Mouse (Mus musculus) forebrain, embryonic 13.5 days (tissue): ENCODE measurements around the gene Lcn3. TPM values are rescaled to one million over a fixed set of nuclear protein-coding genes. Genes with fewer than 3 reads are reported as not detected.
"Not testable (repeated sequence)": the region's sequence is repeated elsewhere in the genome, so short reads cannot be mapped to it uniquely, and the experiment has no call there.

ENCODE experiments used
- ATAC-seq: fragments of 200-750 bp; cut with Nextera tagmentation; 2 replicates; pipeline ENCODE4 v1.8.0; 2017
- H3K27ac ChIP-seq: fragments of 300-500 bp; sonication (generic); 2 replicates; pipeline ENCODE4 v1.5.1; 2015; ENCODE audit warnings: inconsistent platforms, mild to moderate bottlenecking, moderate library complexity
- H3K27me3 ChIP-seq: fragments of 300-500 bp; sonication (generic); 2 replicates; pipeline ENCODE4 v1.6.1; 2015; ENCODE audit warnings: mild to moderate bottlenecking, inconsistent platforms
- H3K36me3 ChIP-seq: fragments of 300-500 bp; sonication (generic); 2 replicates; pipeline ENCODE4 v1.6.1; 2015; ENCODE audit warnings: mild to moderate bottlenecking, inconsistent platforms; ENCODE audit not compliant: poor library complexity, severe bottlenecking
- H3K4me1 ChIP-seq: fragments of 300-500 bp; sonication (generic); 2 replicates; pipeline ENCODE4 v1.6.1; 2015; ENCODE audit warnings: inconsistent platforms
- H3K4me2 ChIP-seq: fragments of 300-500 bp; sonication (generic); 2 replicates; pipeline ENCODE4 v1.6.1; 2015; ENCODE audit warnings: inconsistent platforms, mild to moderate bottlenecking, moderate library complexity
- H3K4me3 ChIP-seq: fragments of 300-500 bp; sonication (generic); 2 replicates; pipeline ENCODE4 v1.5.1; 2015; ENCODE audit warnings: mild to moderate bottlenecking, inconsistent platforms
- H3K9ac ChIP-seq: fragments of 300-500 bp; sonication (generic); 2 replicates; pipeline ENCODE4 v1.6.1; 2015; ENCODE audit warnings: mild to moderate bottlenecking, inconsistent platforms
- H3K9me3 ChIP-seq: fragments of 300-500 bp; sonication (generic); replicated peaks from 2 replicates; pipeline ENCODE4 v1.6.1; 2016; ENCODE audit warnings: inconsistent platforms
- WGBS: fragments of 180-500 bp; shearing (Covaris S2); methylation state at CpG from one replicate; pipeline ENCODE4 v1.1.7; 2015; 5-methylcytosine and 5-hydroxymethylcytosine counted together
- polyA plus RNA-seq: library from polyadenylated mRNA; unstranded; fragments of >200 nt; fragmentation: Nextera tagmentation; extraction: Ambion mirVana; gene quantifications from 2 replicates; pipeline ENCODE4 v1.2.1, GENCODE M21; 2015

Gene Lcn3
- not detected in 2 replicates for polyA plus RNA-seq

DNA sequence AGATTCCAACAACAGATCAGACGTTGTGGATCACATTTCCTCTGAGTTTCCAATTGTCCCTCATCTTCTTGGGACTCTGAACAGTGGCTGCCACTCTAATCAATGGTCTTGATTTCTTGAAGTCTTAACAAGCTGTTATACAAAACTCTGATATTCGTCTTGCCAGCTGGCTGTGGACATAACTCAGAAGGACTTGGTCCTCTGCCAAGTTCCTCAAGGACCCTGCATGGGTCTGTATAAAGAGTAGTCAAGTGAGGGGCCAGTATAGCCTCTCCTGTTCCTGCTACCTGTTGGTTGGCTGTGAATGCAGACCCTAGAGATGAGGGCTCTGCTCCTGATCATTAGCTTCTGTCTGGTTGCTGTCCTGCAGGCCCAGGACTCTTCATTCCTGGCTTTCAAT lies at the start of gene Lcn3:
TSS of gene Lcn3 (plus strand) at position 301 of the 400 bp plus-strand sequence.
- no peaks in the 10 kb centered on the region for H3K36me3 ChIP-seq
- no peak within 1 kb of the TSS for H3K27ac ChIP-seq
- no peak for ATAC-seq
- H3K4me1 ChIP-seq: no peaks in the 10 kb centered on the region
- WGBS: 39% methylated on average over 2 of the region's 2 CpGs
- H3K27me3 ChIP-seq: no peaks in the 10 kb centered on the region
- no peak within 1 kb of the TSS for H3K9ac ChIP-seq
- H3K4me2 ChIP-seq: no peak within 1 kb of the TSS
- H3K9me3 ChIP-seq: no peaks in the 10 kb centered on the region
- H3K4me3 ChIP-seq: no peak within 1 kb of the TSS

DNA sequence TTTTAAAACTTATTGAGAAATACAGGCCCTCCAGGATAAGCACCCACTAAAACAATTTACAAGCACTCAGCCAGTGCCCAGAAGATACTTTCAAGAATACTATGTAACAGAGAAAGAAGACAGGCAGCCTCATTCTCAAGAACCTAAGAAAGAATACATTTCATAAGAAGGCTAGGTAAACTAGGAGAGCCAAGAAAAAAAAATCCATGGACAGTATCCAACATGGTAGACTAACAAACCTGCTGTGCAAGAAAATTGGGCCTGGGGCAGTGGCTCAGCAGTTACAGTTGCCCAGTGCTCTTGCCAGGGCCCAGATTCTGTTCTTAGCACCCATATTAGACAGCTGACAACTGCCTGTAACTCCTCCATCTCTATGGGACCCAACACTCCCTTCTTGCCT lies 48.1 kb upstream of the Lcn3 start:
- ATAC-seq: no peak
- Histone ChIP-seq H3K4me3 (no peak overlapping the region), H3K9ac (no peak overlapping the region), H3K4me2 (no peak overlapping the region), H3K27ac (no peak overlapping the region), H3K9me3 (no peaks in the 10 kb centered on the region), H3K36me3 (no peaks in the 10 kb centered on the region), H3K4me1 (no peaks in the 10 kb centered on the region), H3K27me3 (no peaks in the 10 kb centered on the region)

DNA sequence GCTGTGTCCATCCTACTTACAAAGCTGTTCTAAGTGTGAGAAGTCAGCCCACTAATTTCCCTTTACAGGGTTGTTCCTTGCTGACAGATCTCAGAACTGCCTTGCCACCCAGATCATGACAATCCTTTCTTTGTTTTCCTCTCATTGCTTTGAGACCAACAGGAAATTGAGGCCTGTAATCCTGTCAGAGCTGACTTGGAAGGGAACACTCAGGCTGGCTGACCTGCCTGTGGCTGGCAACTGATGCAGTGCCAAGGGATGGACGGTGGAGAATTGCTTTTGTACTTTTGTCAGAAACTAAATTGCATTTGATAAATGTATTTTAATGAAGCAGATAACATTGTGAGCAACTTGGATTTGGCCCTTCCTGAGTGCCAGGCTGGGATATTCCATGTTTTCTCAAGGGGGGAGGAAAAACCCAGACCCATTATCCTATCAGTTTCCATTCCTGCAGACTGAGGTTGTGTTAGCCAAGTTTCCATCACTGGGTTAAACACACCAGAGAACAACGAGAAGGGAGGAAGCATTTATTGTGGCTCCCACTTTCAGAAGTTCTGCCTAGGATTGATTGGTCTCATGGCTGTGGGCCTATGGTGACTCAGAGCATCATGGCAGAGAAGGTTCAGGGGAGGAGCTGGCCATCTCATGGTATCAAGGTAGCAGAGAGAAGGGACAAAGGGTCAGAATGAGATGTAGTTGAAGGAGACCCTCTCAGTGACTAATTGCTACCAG lies 32.0 kb upstream of the Lcn3 start:
- 70% methylated on average over 2 of the region's 2 CpGs for WGBS
- Histone ChIP-seq H3K27me3 (no peaks in the 10 kb centered on the region), H3K27ac (no peak overlapping the region), H3K9ac (no peak overlapping the region), H3K4me1 (no peaks in the 10 kb centered on the region), H3K9me3 (0 out of 2 replicates have a peak, but pooled peaks cover 12% of the 10 kb centered on the region), H3K4me2 (no peak overlapping the region), H3K4me3 (no peak overlapping the region), H3K36me3 (no peaks in the 10 kb centered on the region)
- no peak for ATAC-seq

DNA sequence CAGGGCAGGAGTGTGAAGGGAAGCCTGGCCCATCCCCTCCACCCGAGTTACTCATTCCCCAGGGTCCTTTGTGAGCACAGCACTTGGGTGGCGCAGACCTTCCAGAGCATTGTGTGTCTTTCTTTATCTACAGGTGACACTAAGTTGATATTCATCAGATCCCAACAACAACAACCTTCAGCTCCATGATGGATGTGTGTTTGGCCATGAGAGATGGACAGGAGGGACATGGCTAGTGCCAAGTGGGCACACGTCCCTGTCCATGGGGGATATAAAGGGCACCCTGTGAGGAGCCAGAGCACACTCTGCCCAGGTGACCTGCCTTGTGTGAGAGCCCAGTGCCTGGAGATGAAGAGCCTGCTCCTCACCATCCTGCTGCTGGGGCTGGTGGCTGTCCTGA lies 28.7 kb upstream of the Lcn3 start, which contains the start of gene Obp2b:
TSS of gene Obp2b (plus strand) at position 301 of the 400 bp plus-strand sequence.
- not testable (repeated sequence) for H3K9ac ChIP-seq, H3K27me3 ChIP-seq, H3K9me3 ChIP-seq, ATAC-seq, H3K27ac ChIP-seq, H3K4me1 ChIP-seq, H3K4me3 ChIP-seq, H3K36me3 ChIP-seq, H3K4me2 ChIP-seq
- 82% methylated on average over 3 of the region's 3 CpGs for WGBS

DNA sequence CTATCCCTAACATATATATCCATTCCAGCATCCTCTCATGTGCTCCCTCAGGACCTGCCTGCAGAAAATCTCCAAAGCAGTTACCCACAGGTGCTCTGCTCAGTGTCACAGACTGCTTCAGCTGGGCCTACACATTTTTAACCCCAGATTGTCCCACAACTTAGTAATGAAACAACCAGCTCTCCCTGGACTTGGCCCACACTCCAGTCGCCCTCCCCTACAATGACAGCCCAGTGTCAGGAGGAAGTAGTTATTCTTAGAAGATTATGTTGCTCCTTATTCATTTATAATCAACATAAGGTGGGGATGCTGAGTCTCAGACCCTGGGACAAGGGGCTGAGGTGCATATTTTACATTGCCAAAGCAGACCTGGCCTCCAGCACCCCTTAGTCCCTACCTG lies 23.7 kb upstream of the Lcn3 start:
- Histone ChIP-seq H3K27ac (no peak overlapping the region), H3K9ac (no peak overlapping the region), H3K4me1 (no peaks in the 10 kb centered on the region), H3K9me3 (no peaks in the 10 kb centered on the region), H3K4me3 (no peak overlapping the region), H3K4me2 (no peak overlapping the region), H3K36me3 (no peaks in the 10 kb centered on the region), H3K27me3 (no peaks in the 10 kb centered on the region)
- WGBS: 73% methylated on average over 1 of the region's 1 CpGs
- no peak for ATAC-seq

DNA sequence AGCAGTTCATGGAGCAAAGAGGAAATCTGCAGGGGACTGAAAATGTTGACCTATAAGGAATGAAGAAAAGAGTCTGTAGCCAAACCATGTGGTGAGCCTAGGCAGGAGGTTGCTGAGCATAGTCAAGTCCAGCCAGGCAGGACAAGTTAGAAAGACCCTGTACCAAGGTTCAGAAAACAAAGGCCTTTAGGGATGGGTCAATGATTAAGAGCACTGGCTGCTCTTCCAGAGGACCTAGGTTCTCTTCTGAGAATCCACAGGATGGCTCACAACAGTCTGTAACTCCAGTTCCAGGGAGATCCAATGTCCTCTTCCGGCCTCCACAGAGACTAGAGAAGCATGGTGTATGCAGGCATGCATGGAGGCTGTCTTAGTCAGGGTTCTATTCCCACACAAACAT lies 11.2 kb upstream of the Lcn3 start:
- H3K4me2 ChIP-seq: no peak overlapping the region
- H3K27ac ChIP-seq: no peak overlapping the region
- no peak overlapping the region for H3K9ac ChIP-seq
- ATAC-seq: no peak
- WGBS: 86% methylated on average over 1 of the region's 1 CpGs
- H3K9me3 ChIP-seq: no peaks in the 10 kb centered on the region
- H3K4me3 ChIP-seq: no peak overlapping the region
- H3K4me1 ChIP-seq: no peaks in the 10 kb centered on the region
- H3K36me3 ChIP-seq: no peaks in the 10 kb centered on the region
- no peaks in the 10 kb centered on the region for H3K27me3 ChIP-seq

DNA sequence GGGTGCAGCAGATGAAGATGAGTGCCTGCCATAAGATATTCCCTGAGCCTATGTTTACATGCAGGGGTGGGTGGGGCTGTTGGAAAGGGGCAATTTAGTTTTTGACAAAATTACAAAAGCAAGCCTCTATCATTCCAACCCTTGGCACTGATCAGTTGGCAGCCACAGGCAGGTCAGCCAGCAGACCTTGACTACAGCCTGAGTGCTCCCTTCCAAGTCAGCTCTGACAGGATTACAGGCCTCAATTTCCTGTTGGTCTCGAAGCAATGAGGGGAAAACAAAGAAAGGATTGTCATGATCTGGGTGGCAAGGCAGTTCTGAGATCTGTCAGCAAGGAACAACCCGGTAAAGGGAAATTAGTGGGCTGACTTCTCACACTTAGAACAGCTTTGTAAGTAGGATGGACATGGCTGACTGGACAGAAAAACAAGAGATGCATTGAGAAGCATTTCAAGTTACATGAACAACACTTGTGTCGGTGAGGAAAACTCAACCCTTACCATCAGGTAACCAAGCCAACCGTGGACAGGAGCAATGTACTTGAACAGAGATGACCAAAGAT lies 7.2 kb upstream of the Lcn3 start:
- ATAC-seq: no peak
- WGBS: 60% methylated on average over 4 of the region's 4 CpGs
- H3K27ac ChIP-seq: no peak overlapping the region
- H3K36me3 ChIP-seq: no peaks in the 10 kb centered on the region
- no peak overlapping the region for H3K9ac ChIP-seq
- no peak overlapping the region for H3K4me3 ChIP-seq
- H3K4me2 ChIP-seq: no peak overlapping the region
- no peaks in the 10 kb centered on the region for H3K27me3 ChIP-seq
- H3K4me1 ChIP-seq: no peaks in the 10 kb centered on the region
- no peaks in the 10 kb centered on the region for H3K9me3 ChIP-seq

DNA sequence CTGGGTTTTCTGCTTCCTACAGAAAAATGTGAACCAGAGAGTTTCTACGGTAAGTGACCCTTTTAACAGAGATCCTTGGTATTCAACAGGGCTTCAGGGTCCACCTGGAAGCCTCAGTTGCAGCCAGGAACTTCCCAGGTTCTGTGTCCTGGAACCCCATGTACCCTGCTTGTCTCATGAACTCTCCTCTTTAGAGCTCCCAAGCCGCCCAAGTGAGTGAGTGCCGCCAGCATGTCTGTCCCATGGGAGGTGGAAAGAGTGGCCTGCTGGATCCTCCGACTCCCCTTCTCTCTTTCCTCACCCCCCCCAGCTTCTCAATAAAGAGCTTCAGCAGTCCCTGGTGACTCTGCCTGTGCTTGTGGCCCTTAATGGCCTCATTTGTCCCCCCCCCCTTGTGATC lies 2.4 kb downstream of the Lcn3 start:
- WGBS: 93% methylated on average over 4 of the region's 4 CpGs
- ATAC-seq: no peak

DNA sequence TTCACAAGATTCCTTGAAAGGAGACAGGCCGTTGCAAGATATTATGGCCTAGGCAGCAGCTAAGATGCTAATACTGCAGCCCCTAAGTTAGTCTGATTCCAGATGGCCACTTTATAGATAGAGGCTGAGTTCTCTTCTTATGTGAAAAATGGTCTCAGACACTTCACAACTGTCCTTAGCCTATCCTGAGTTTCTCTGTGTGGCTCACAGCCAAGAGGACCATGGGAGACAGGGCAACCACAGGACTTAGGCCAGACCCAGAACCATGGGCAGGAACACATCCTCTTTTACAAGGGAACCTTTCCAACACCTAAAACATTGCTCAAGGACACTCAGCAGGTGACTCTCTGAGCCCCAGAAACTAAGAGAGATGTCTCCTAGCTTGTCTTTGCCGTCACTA lies 8.1 kb downstream of the Lcn3 start:
- Histone ChIP-seq H3K36me3 (no peaks in the 10 kb centered on the region), H3K27me3 (no peaks in the 10 kb centered on the region), H3K4me1 (no peaks in the 10 kb centered on the region), H3K4me2 (no peak overlapping the region), H3K9me3 (no peaks in the 10 kb centered on the region), H3K4me3 (no peak overlapping the region), H3K27ac (no peak overlapping the region), H3K9ac (no peak overlapping the region)
- ATAC-seq: no peak
- WGBS: 86% methylated on average over 2 of the region's 2 CpGs

More for the DNA sequence above, 2.4 kb downstream of the Lcn3 start:
- Histone ChIP-seq H3K27ac (no peak overlapping the region), H3K9ac (no peak overlapping the region), H3K4me2 (no peak overlapping the region), H3K4me1 (no peaks in the 10 kb centered on the region), H3K4me3 (no peak overlapping the region), H3K27me3 (no peaks in the 10 kb centered on the region), H3K36me3 (no peaks in the 10 kb centered on the region), H3K9me3 (no peaks in the 10 kb centered on the region)

DNA sequence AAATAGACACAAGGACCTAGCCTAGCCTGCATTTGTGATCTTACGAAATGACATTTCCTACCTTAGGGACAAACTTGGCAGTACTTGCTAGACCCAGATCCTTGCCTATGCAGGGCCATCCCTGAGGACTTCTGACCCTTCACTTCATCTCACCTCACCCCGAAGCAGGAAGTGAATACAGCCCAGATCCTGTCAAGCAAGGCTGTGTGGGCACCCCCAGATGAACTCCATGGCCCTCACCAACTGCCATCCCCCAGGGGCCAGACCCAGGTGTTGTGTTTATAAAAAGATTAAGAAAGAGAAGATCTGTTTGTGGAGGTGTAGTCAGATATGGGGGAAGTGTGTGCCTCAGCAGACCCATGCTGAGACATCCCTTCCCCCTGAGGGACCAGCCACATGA lies 9.3 kb downstream of the Lcn3 start:
- Histone ChIP-seq H3K4me1 (no peaks in the 10 kb centered on the region), H3K27ac (no peak overlapping the region), H3K9me3 (no peaks in the 10 kb centered on the region), H3K36me3 (no peaks in the 10 kb centered on the region), H3K27me3 (no peaks in the 10 kb centered on the region), H3K4me3 (no peak overlapping the region), H3K9ac (no peak overlapping the region), H3K4me2 (no peak overlapping the region)
- no peak for ATAC-seq
- WGBS: 80% methylated on average over 2 of the region's 2 CpGs

DNA sequence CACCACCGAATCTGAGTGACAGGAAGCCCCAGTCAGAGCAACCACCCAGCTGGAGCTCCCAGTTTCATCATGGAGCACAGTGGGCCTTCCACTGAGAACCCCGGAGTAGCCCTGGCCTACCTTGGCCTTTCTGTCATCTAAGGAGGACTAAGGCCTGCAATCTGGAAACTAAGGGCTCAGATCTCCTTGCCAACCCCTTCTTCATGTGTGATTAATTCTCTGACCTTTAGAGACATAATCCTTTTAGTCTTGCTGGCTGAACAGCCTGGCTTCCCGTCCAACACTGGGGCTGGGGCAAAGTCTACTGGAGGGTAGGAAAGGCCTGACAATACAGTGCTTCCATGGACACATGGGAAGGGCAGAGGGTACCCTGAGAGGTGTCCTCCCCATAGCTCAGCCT lies 10.6 kb downstream of the Lcn3 start:
- H3K9ac ChIP-seq: no peak overlapping the region
- no peak overlapping the region for H3K4me2 ChIP-seq
- H3K36me3 ChIP-seq: no peaks in the 10 kb centered on the region
- no peak overlapping the region for H3K4me3 ChIP-seq
- WGBS: 58% methylated on average over 3 of the region's 3 CpGs
- H3K27ac ChIP-seq: no peak overlapping the region
- H3K9me3 ChIP-seq: no peaks in the 10 kb centered on the region
- H3K27me3 ChIP-seq: no peaks in the 10 kb centered on the region
- H3K4me1 ChIP-seq: no peaks in the 10 kb centered on the region
- ATAC-seq: no peak

DNA sequence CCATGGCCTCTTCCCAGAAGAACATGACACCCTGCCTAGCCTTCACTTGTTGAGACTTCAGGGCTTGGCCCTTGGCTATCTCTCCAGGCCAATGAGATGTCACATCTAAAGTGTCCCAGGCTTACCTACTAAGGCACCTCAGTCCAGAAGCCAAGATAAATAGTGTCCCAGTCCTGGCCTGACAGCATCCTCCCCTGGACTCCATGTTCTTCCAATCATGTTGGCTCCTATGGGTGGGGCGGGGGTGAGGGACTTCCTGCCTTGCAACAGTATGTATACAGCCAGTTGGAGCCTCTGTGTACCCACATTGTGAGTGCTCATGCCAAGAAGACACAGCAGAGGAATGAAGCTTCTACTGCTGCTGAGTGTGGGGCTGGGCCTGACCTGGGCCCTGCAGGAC lies 11.3 kb downstream of the Lcn3 start, which contains the start of gene Lcn11:
TSS of gene Lcn11 (plus strand) at position 301 of the 400 bp plus-strand sequence.
- Histone ChIP-seq H3K9me3 (no peaks in the 10 kb centered on the region), H3K4me1 (no peaks in the 10 kb centered on the region), H3K27me3 (no peaks in the 10 kb centered on the region), H3K4me2 (no peak within 1 kb of the TSS), H3K9ac (no peak within 1 kb of the TSS), H3K27ac (no peak within 1 kb of the TSS), H3K4me3 (no peak within 1 kb of the TSS), H3K36me3 (no peaks in the 10 kb centered on the region)
- ATAC-seq: no peak
- WGBS: 89% methylated on average over 1 of the region's 1 CpGs

DNA sequence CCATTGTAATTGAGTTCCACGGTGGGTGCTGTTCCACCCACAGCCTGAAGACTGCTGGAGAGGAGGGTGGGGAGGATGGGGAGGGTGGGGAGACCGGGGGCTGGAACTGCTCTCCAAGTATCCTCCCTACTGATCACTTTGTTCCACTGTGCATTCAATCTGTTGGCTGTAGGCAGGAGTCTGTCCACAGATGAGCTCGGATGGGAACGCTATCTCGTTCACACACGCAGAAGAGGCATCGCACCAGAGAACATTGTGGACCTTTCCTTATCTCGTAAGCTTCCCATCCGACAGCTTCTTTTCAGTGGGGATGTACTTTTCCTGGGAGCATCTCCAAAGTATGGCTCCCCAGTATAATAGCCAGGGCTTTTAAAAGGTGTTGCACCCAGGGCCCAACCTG lies 13.7 kb downstream of the Lcn3 start:
- 91% methylated on average over 9 of the region's 9 CpGs for WGBS
- Histone ChIP-seq H3K4me3 (no peak overlapping the region), H3K4me2 (no peak overlapping the region), H3K27ac (no peak overlapping the region), H3K9me3 (no peaks in the 10 kb centered on the region), H3K9ac (no peak overlapping the region), H3K36me3 (no peaks in the 10 kb centered on the region), H3K27me3 (no peaks in the 10 kb centered on the region), H3K4me1 (no peaks in the 10 kb centered on the region)
- ATAC-seq: no peak
